Mouse (Mus musculus) limb, embryonic 14.5 days (tissue): ENCODE measurements around the gene Ctsg. TPM values are rescaled to one million over a fixed set of nuclear protein-coding genes. Genes with fewer than 3 reads are reported as not detected.

Experiments
- ATAC-seq: fragments of 200-750 bp; cut with Nextera tagmentation; 2 replicates; pipeline ENCODE4 v1.8.0; 2017; ENCODE audit warnings: low read depth, moderate number of reproducible peaks, moderate TSS enrichment; ENCODE audit not compliant: low FRiP score
- DNase-seq: peaks from one replicate; pipeline ENCODE4 v3.0.0-alpha.2; 2015; ENCODE audit warnings: low spot score
- H3K27ac ChIP-seq: fragments of 300-500 bp; sonication (generic); replicated peaks from 2 replicates; pipeline ENCODE4 v1.5.1; 2014; ENCODE audit warnings: low read depth, mild to moderate bottlenecking, low read length, moderate library complexity, mixed read lengths
- H3K27me3 ChIP-seq: fragments of 300-500 bp; sonication (generic); 2 replicates; pipeline ENCODE4 v1.6.1; 2014; ENCODE audit warnings: low read length, mixed read lengths; ENCODE audit not compliant: control insufficient read depth, insufficient read depth
- H3K36me3 ChIP-seq: fragments of 300-500 bp; sonication (generic); 2 replicates; pipeline ENCODE4 v1.6.1; 2014; ENCODE audit warnings: mild to moderate bottlenecking, low read length, moderate library complexity, mixed read lengths; ENCODE audit not compliant: control insufficient read depth, insufficient read depth
- H3K4me1 ChIP-seq: fragments of 300-500 bp; sonication (generic); 2 replicates; pipeline ENCODE4 v1.6.1; 2014; ENCODE audit warnings: antibody characterized with exemption, low read length, mixed read lengths; ENCODE audit not compliant: control insufficient read depth, insufficient read depth
- H3K4me2 ChIP-seq: fragments of 300-500 bp; sonication (generic); replicated peaks from 2 replicates; pipeline ENCODE4 v1.6.1; 2014; ENCODE audit warnings: low read depth, mild to moderate bottlenecking, low read length, moderate library complexity; ENCODE audit not compliant: severe bottlenecking
- H3K4me3 ChIP-seq: fragments of 300-500 bp; sonication (generic); replicated peaks from 2 replicates; pipeline ENCODE4 v1.5.1; 2014; ENCODE audit warnings: low read length
- H3K9ac ChIP-seq: fragments of 300-500 bp; sonication (generic); 2 replicates; pipeline ENCODE4 v1.6.1; 2014; ENCODE audit warnings: mild to moderate bottlenecking, low read depth, low read length, moderate library complexity; ENCODE audit not compliant: severe bottlenecking
- H3K9me3 ChIP-seq: fragments of 300-500 bp; sonication (generic); 2 replicates; pipeline ENCODE4 v1.6.1; 2016; ENCODE audit warnings: low read length; ENCODE audit not compliant: control insufficient read depth
- POLR2A ChIP-seq: fragments of 200-500 bp; IDR thresholded peaks from 2 replicates; pipeline ENCODE4 v1.8.0; 2012; ENCODE audit warnings: inconsistent platforms, mild to moderate bottlenecking, moderate library complexity, borderline replicate concordance; ENCODE audit not compliant: insufficient read depth, insufficient read length; ENCODE audit errors: extremely low read depth
- WGBS: fragments of 180-500 bp; shearing (Covaris S2); extraction: QIAGEN DNeasy Blood & Tissue Kit; methylation state at CpG from one replicate; pipeline ENCODE4 v1.1.7; 2014; 5-methylcytosine and 5-hydroxymethylcytosine counted together
- microRNA-seq: library from miRNA; unstranded; fragments of <30 nt; microRNA quantifications from one replicate; pipeline ENCODE4, GENCODE M21; 2016
- polyA plus RNA-seq, 2 experiments: library from polyadenylated mRNA; depleted of rRNA in 1 of 2; stranded (reverse) in 1 of 2; unstranded in 1 of 2; fragments of >200 nt; fragmentation: Nextera tagmentation in 1 of 2; extraction: Ambion mirVana in 1 of 2; gene quantifications; 2 replicates each; pipeline versions ENCODE4 v1.2.1 to v1.2.3; 2012 to 2014

Ctsg gene
- polyA plus RNA-seq, 2 experiments: 0.30 to 0.39 TPM

GRCm38 (mm10) chr14:56055408-56055807 lies 47.0 kb downstream of the Ctsg start:
- Histone ChIP-seq H3K27ac (no peak overlapping the region), H3K4me2 (no peak overlapping the region), H3K4me3 (no peak overlapping the region), H3K4me1 (no peaks in the 10 kb centered on the region), H3K36me3 (no peaks in the 10 kb centered on the region), H3K27me3 (no peaks in the 10 kb centered on the region), H3K9me3 (no peaks in the 10 kb centered on the region), H3K9ac (no peak overlapping the region)
- no peak for DNase-seq
- TF ChIP-seq POLR2A: no peak
- no peak for ATAC-seq
- 76% methylated on average over 3 of the region's 3 CpGs for WGBS

Small RNA genes lying within 50 kb of the gene (microRNA-seq; reads per million reads assigned to microRNA genes)
- not detected for gene Mir6949

Other genes with a start within 250 kb of the Ctsg start
- 41.0 and 49.5 TPM in 2 replicates for gene Nynrin, start 248.6 kb downstream of the Ctsg start, polyA plus RNA-seq (2012; rRNA removed)
- 20.6 and 23.6 TPM in 2 replicates for gene Nynrin, start 248.6 kb downstream of the Ctsg start, polyA plus RNA-seq (2014; fragmentation: Nextera tagmentation; extraction: Ambion mirVana)
- gene Cbln3, start 218.2 kb downstream of the Ctsg start, polyA plus RNA-seq (2012; rRNA removed): 1.0 and 1.3 TPM in 2 replicates
- gene Cbln3, start 218.2 kb downstream of the Ctsg start, polyA plus RNA-seq (2014; fragmentation: Nextera tagmentation; extraction: Ambion mirVana): 0.25 and 0.54 TPM in 2 replicates
- 28.3 and 29.5 TPM in 2 replicates for gene Khnyn, start 217.6 kb downstream of the Ctsg start, polyA plus RNA-seq (2012; rRNA removed)
- gene Khnyn, start 217.6 kb downstream of the Ctsg start, polyA plus RNA-seq (2014; fragmentation: Nextera tagmentation; extraction: Ambion mirVana): 10.2 and 12.2 TPM in 2 replicates
- gene Sdr39u1, start 202.3 kb downstream of the Ctsg start, polyA plus RNA-seq (2012; rRNA removed): 80.2 and 84.4 TPM in 2 replicates
- gene Sdr39u1, start 202.3 kb downstream of the Ctsg start, polyA plus RNA-seq (2014; fragmentation: Nextera tagmentation; extraction: Ambion mirVana): 81.0 and 91.6 TPM in 2 replicates
- gene Cma1, start 157.9 kb downstream of the Ctsg start, polyA plus RNA-seq (2012; rRNA removed): 65.4 and 75.4 TPM in 2 replicates
- 127 and 211 TPM in 2 replicates for gene Cma1, start 157.9 kb downstream of the Ctsg start, polyA plus RNA-seq (2014; fragmentation: Nextera tagmentation; extraction: Ambion mirVana)
- 0.39 TPM in 1 of 2 replicates, not detected in the other for gene Cma2, start 151.6 kb downstream of the Ctsg start, polyA plus RNA-seq (2012; rRNA removed)
- 0.23 and 0.50 TPM in 2 replicates for gene Cma2, start 151.6 kb downstream of the Ctsg start, polyA plus RNA-seq (2014; fragmentation: Nextera tagmentation; extraction: Ambion mirVana)
- 0.48 and 0.49 TPM in 2 replicates for gene Mcpt1, start 84.6 kb downstream of the Ctsg start, polyA plus RNA-seq (2012; rRNA removed)
- 0.19 and 0.37 TPM in 2 replicates for gene Mcpt1, start 84.6 kb downstream of the Ctsg start, polyA plus RNA-seq (2014; fragmentation: Nextera tagmentation; extraction: Ambion mirVana)
- gene Mcpt9, start 72.1 kb downstream of the Ctsg start, polyA plus RNA-seq (2012; rRNA removed): not detected in 2 replicates
- not detected in 2 replicates for gene Mcpt9, start 72.1 kb downstream of the Ctsg start, polyA plus RNA-seq (2014; fragmentation: Nextera tagmentation; extraction: Ambion mirVana)
- 0.74 and 0.92 TPM in 2 replicates for gene Mcpt2, start 60.5 kb downstream of the Ctsg start, polyA plus RNA-seq (2012; rRNA removed)
- gene Mcpt2, start 60.5 kb downstream of the Ctsg start, polyA plus RNA-seq (2014; fragmentation: Nextera tagmentation; extraction: Ambion mirVana): 0.51 and 0.83 TPM in 2 replicates
- gene Mcpt4, start 40.3 kb downstream of the Ctsg start, polyA plus RNA-seq (2012; rRNA removed): 2.0 and 2.4 TPM in 2 replicates
- 1.3 and 2.4 TPM in 2 replicates for gene Mcpt4, start 40.3 kb downstream of the Ctsg start, polyA plus RNA-seq (2014; fragmentation: Nextera tagmentation; extraction: Ambion mirVana)
- gene Mcpt8, start 17.3 kb downstream of the Ctsg start, polyA plus RNA-seq (2012; rRNA removed): 0.78 and 1.5 TPM in 2 replicates
- 1.8 and 3.1 TPM in 2 replicates for gene Mcpt8, start 17.3 kb downstream of the Ctsg start, polyA plus RNA-seq (2014; fragmentation: Nextera tagmentation; extraction: Ambion mirVana)
- 0.09 and 0.20 TPM in 2 replicates for gene Gzme, start 18.1 kb upstream of the Ctsg start, polyA plus RNA-seq (2012; rRNA removed)
- 0.28 TPM in 1 of 2 replicates, not detected in the other for gene Gzme, start 18.1 kb upstream of the Ctsg start, polyA plus RNA-seq (2014; fragmentation: Nextera tagmentation; extraction: Ambion mirVana)
- gene Gzmd, start 30.0 kb upstream of the Ctsg start, polyA plus RNA-seq (2012; rRNA removed): 0.09 and 0.41 TPM in 2 replicates
- not detected in 2 replicates for gene Gzmd, start 30.0 kb upstream of the Ctsg start, polyA plus RNA-seq (2014; fragmentation: Nextera tagmentation; extraction: Ambion mirVana)
- gene Gzmg, start 57.0 kb upstream of the Ctsg start, polyA plus RNA-seq (2012; rRNA removed): 0.14 and 0.28 TPM in 2 replicates
- not detected in 2 replicates for gene Gzmg, start 57.0 kb upstream of the Ctsg start, polyA plus RNA-seq (2014; fragmentation: Nextera tagmentation; extraction: Ambion mirVana)
- not detected in 2 replicates for gene Gzmn, start 72.0 kb upstream of the Ctsg start, polyA plus RNA-seq (2012; rRNA removed)
- not detected in 2 replicates for gene Gzmn, start 72.0 kb upstream of the Ctsg start, polyA plus RNA-seq (2014; fragmentation: Nextera tagmentation; extraction: Ambion mirVana)
- gene Gzmf, start 108.8 kb upstream of the Ctsg start, polyA plus RNA-seq (2012; rRNA removed): 0.15 and 0.23 TPM in 2 replicates
- gene Gzmf, start 108.8 kb upstream of the Ctsg start, polyA plus RNA-seq (2014; fragmentation: Nextera tagmentation; extraction: Ambion mirVana): not detected in 2 replicates
- not detected in 2 replicates for gene Gzmc, start 132.1 kb upstream of the Ctsg start, polyA plus RNA-seq (2012; rRNA removed)
- gene Gzmc, start 132.1 kb upstream of the Ctsg start, polyA plus RNA-seq (2014; fragmentation: Nextera tagmentation; extraction: Ambion mirVana): 0.23 TPM in 1 of 2 replicates, not detected in the other
- gene Gzmb, start 159.7 kb upstream of the Ctsg start, polyA plus RNA-seq (2012; rRNA removed): 0.80 and 1.1 TPM in 2 replicates
- 0.55 and 1.8 TPM in 2 replicates for gene Gzmb, start 159.7 kb upstream of the Ctsg start, polyA plus RNA-seq (2014; fragmentation: Nextera tagmentation; extraction: Ambion mirVana)